Mouse (Mus musculus) kidney, adult 8-10 months (tissue): ENCODE data around the gene Tomm6.

Experiments
- DNase-seq, 2 experiments: peaks; one replicate each; pipeline ENCODE4 v3.0.0; 2022

Tomm6 gene

GRCm38 (mm10) chr17:47651953-47652352 lies 36.2 kb downstream of the Tomm6 start:
- DNase-seq: no peak

GRCm38 (mm10) chr17:47648966-47649365 lies 39.2 kb downstream of the Tomm6 start:
- no peak for DNase-seq

- peak; percentile 68 to 85 for DNase-seq
Measured at GRCm38 (mm10) chr17:47646683-47647082, 41.5 kb downstream of the Tomm6 start.

GRCm38 (mm10) chr17:47642992-47643391 lies 45.2 kb downstream of the Tomm6 start:
- DNase-seq: no peak
